Comparison of ENCODE assay signal across 23 mouse cellular contexts in genomic region chr9:65831164-65831563, GRCm38 (mm10). TPM values are rescaled to one million over a fixed set of nuclear protein-coding genes. Genes with fewer than 3 reads are reported as not detected.
A peak's percentile ranks its signal among the peaks of the same experiment; 100 is the strongest.
DNase-seq lines count a peak whose midpoint lies in the region; ATAC-seq and TF ChIP-seq lines count a peak whose summit lies in the region.
"Had no signal": no experiment of that assay in that cellular context is flagged by ENCODE, and none has a peak within 500 bp of the region (broad histone marks: within the 10 kb centered on the region; RNA-seq: fewer than 3 reads in every experiment).

No protein-coding gene starts in this region.

- no peak for TF ChIP-seq EP300 in liver, postnatal 0 days (IDR thresholded peaks at IDR 0.05; ENCODE audit: low read depth)

- no peak overlapping the region for H3K4me2 ChIP-seq in forebrain, embryonic 12.5 days
- no peak overlapping the region for H3K4me2 ChIP-seq in forebrain, embryonic 15.5 days (replicated peaks)
- 0 out of 2 replicates have a peak overlapping the region, but pooled peaks have one; percentile 8 for H3K4me2 ChIP-seq in liver, postnatal 0 days (ENCODE audit: low read depth, low read length)
- no peak overlapping the region for H3K4me2 ChIP-seq in liver, embryonic 11.5 days
- no peak overlapping the region for H3K4me2 ChIP-seq in neural tube, embryonic 11.5 days (ENCODE audit: low read depth)
- no peak overlapping the region for H3K4me2 ChIP-seq in neural tube, embryonic 15.5 days
- H3K4me2 ChIP-seq: heart, embryonic 12.5 days; liver, embryonic 12.5 days; midbrain, embryonic 13.5 days had no signal

- H3K36me3 ChIP-seq in forebrain, embryonic 12.5 days (replicated peaks): no peaks in the 10 kb centered on the region
- no peaks in the 10 kb centered on the region for H3K36me3 ChIP-seq in forebrain, embryonic 15.5 days
- no peaks in the 10 kb centered on the region for H3K36me3 ChIP-seq in liver, postnatal 0 days (replicated peaks; ENCODE audit: insufficient read depth, low read length)
- H3K36me3 ChIP-seq in liver, embryonic 11.5 days (ENCODE audit: control insufficient read depth, insufficient read depth, low read length): no peaks in the 10 kb centered on the region
- no peaks in the 10 kb centered on the region for H3K36me3 ChIP-seq in neural tube, embryonic 11.5 days (ENCODE audit: control insufficient read depth, insufficient read depth, low read length)
- H3K36me3 ChIP-seq in neural tube, embryonic 15.5 days: no peaks in the 10 kb centered on the region
- H3K36me3 ChIP-seq: midbrain, embryonic 13.5 days had no signal

- intact Hi-C loops in left cerebral cortex, postnatal 25 days (cut with DNase I): no loop called here

- DNase-seq in liver, postnatal 0 days: no peak
- no peak for DNase-seq in liver, embryonic 11.5 days (ENCODE audit: low spot score)
- no peak for DNase-seq in neural tube, embryonic 11.5 days (ENCODE audit: low spot score)
- DNase-seq in left cerebral cortex, postnatal 25 days (ENCODE audit: low spot score in 2 of 2): no peak
- DNase-seq: adrenal gland, adult 8-10 months; B cell, adult 2 months; cerebellum, adult 8-10 months; gastrocnemius, adult 2 months; kidney, adult 18-20 months; kidney, postnatal 10 days; right cerebral cortex, postnatal 14 days; thymus, adult 2 months had no signal

- no peak overlapping the region for H3K4me3 ChIP-seq in forebrain, embryonic 12.5 days (replicated peaks)
- no peak overlapping the region for H3K4me3 ChIP-seq in forebrain, embryonic 15.5 days
- H3K4me3 ChIP-seq in liver, postnatal 0 days (ENCODE audit: low read depth, low read length): no peak overlapping the region
- H3K4me3 ChIP-seq in liver, embryonic 11.5 days (ENCODE audit: low read depth, low read length): no peak overlapping the region
- H3K4me3 ChIP-seq in neural tube, embryonic 11.5 days (ENCODE audit: low read depth, low read length): no peak overlapping the region
- no peak overlapping the region for H3K4me3 ChIP-seq in neural tube, embryonic 15.5 days (replicated peaks)
- H3K4me3 ChIP-seq: embryonic facial prominence, embryonic 10.5 days; gastrocnemius, adult 2 months; heart, embryonic 12.5 days; layer of hippocampus, adult 2 months; limb, embryonic 10.5 days; liver, embryonic 12.5 days; midbrain, embryonic 13.5 days; myocyte had no signal

- no peak for TF ChIP-seq CTCF in liver, postnatal 0 days (IDR thresholded peaks at IDR 0.05; ENCODE audit: low read depth)

- no peak overlapping the region for H3K9ac ChIP-seq in forebrain, embryonic 12.5 days
- no peak overlapping the region for H3K9ac ChIP-seq in forebrain, embryonic 15.5 days (replicated peaks)
- H3K9ac ChIP-seq in liver, postnatal 0 days (replicated peaks): no peak overlapping the region
- no peak overlapping the region for H3K9ac ChIP-seq in liver, embryonic 11.5 days (ENCODE audit: low read depth, low read length)
- H3K9ac ChIP-seq in neural tube, embryonic 11.5 days (ENCODE audit: low read length): no peak overlapping the region
- H3K9ac ChIP-seq in neural tube, embryonic 15.5 days (replicated peaks): no peak overlapping the region
- H3K9ac ChIP-seq: heart, embryonic 12.5 days; liver, embryonic 12.5 days had no signal

- H3K27ac ChIP-seq in forebrain, embryonic 12.5 days: peak overlapping the region; percentile 83
- H3K27ac ChIP-seq in forebrain, embryonic 15.5 days (replicated peaks): no peak overlapping the region
- peak overlapping the region; percentile 61; the same call in 1 of the 2 replicates for H3K27ac ChIP-seq in liver, postnatal 0 days (ENCODE audit: low read depth)
- H3K27ac ChIP-seq in liver, embryonic 11.5 days (ENCODE audit: low read depth, low read length): no peak overlapping the region
- 0 out of 2 replicates have a peak overlapping the region, but pooled peaks have one; percentile 36 for H3K27ac ChIP-seq in neural tube, embryonic 11.5 days (ENCODE audit: low read depth, low read length)
- H3K27ac ChIP-seq in neural tube, embryonic 15.5 days (replicated peaks): no peak overlapping the region
- H3K27ac ChIP-seq: embryonic facial prominence, embryonic 10.5 days; gastrocnemius, adult 2 months; limb, embryonic 10.5 days; liver, embryonic 12.5 days; midbrain, embryonic 13.5 days had no signal

- no peaks in the 10 kb centered on the region for H3K9me3 ChIP-seq in forebrain, embryonic 12.5 days
- H3K9me3 ChIP-seq in forebrain, embryonic 15.5 days: no peaks in the 10 kb centered on the region
- H3K9me3 ChIP-seq in liver, postnatal 0 days (ENCODE audit: low read length): no peaks in the 10 kb centered on the region
- H3K9me3 ChIP-seq in liver, embryonic 11.5 days (ENCODE audit: control insufficient read depth, low read length): no peaks in the 10 kb centered on the region
- H3K9me3 ChIP-seq in neural tube, embryonic 11.5 days (ENCODE audit: control insufficient read depth, low read length): no peaks in the 10 kb centered on the region
- no peaks in the 10 kb centered on the region for H3K9me3 ChIP-seq in neural tube, embryonic 15.5 days (replicated peaks)
- H3K9me3 ChIP-seq: embryonic facial prominence, embryonic 10.5 days; heart, embryonic 12.5 days; limb, embryonic 10.5 days; liver, embryonic 12.5 days; midbrain, embryonic 13.5 days had no signal

- H3K4me1 ChIP-seq in forebrain, embryonic 12.5 days: peaks cover 57% of the 10 kb centered on the region
- peaks cover 42% of the 10 kb centered on the region for H3K4me1 ChIP-seq in forebrain, embryonic 15.5 days
- peaks cover 22% of the 10 kb centered on the region for H3K4me1 ChIP-seq in liver, postnatal 0 days (ENCODE audit: insufficient read depth)
- H3K4me1 ChIP-seq in liver, embryonic 11.5 days (replicated peaks; ENCODE audit: control insufficient read depth, insufficient read depth, low read length): peaks cover 19% of the 10 kb centered on the region
- H3K4me1 ChIP-seq in neural tube, embryonic 11.5 days (ENCODE audit: control insufficient read depth, insufficient read depth, low read length): peaks cover 11% of the 10 kb centered on the region
- peaks cover 17% of the 10 kb centered on the region for H3K4me1 ChIP-seq in neural tube, embryonic 15.5 days

- 31% methylated on average over 4 of the region's 4 CpGs for WGBS in forebrain, embryonic 12.5 days
- WGBS in forebrain, embryonic 15.5 days: 23% methylated on average over 4 of the region's 4 CpGs
- WGBS in liver, postnatal 0 days (ENCODE audit: insufficient replicate concordance): 27% methylated on average over 4 of the region's 4 CpGs
- 55% methylated on average over 4 of the region's 4 CpGs for WGBS in liver, embryonic 11.5 days
- WGBS in neural tube, embryonic 11.5 days: 54% methylated on average over 4 of the region's 4 CpGs
- WGBS in neural tube, embryonic 15.5 days: 44% methylated on average over 4 of the region's 4 CpGs

- no peak for ATAC-seq in forebrain, embryonic 12.5 days (ENCODE audit: low FRiP score)
- ATAC-seq in forebrain, embryonic 15.5 days (replicated peaks): no peak
- no peak for ATAC-seq in liver, postnatal 0 days
- ATAC-seq in liver, embryonic 11.5 days (replicated peaks; ENCODE audit: low FRiP score): no peak
- ATAC-seq in neural tube, embryonic 11.5 days (ENCODE audit: insufficient read depth, low FRiP score, low TSS enrichment): no peak
- no peak for ATAC-seq in neural tube, embryonic 15.5 days (ENCODE audit: low FRiP score)
- ATAC-seq: liver, embryonic 12.5 days; midbrain, embryonic 13.5 days; Patski had no signal

- no peaks in the 10 kb centered on the region for H3K27me3 ChIP-seq in forebrain, embryonic 12.5 days
- no peaks in the 10 kb centered on the region for H3K27me3 ChIP-seq in forebrain, embryonic 15.5 days
- no peaks in the 10 kb centered on the region for H3K27me3 ChIP-seq in liver, postnatal 0 days (ENCODE audit: insufficient read depth, low read length)
- no peaks in the 10 kb centered on the region for H3K27me3 ChIP-seq in liver, embryonic 11.5 days (replicated peaks; ENCODE audit: control insufficient read depth, insufficient read depth, low read length)
- no peaks in the 10 kb centered on the region for H3K27me3 ChIP-seq in neural tube, embryonic 11.5 days (ENCODE audit: control insufficient read depth, insufficient read depth, low read length)
- H3K27me3 ChIP-seq in neural tube, embryonic 15.5 days (replicated peaks): no peaks in the 10 kb centered on the region
- H3K27me3 ChIP-seq: heart, embryonic 12.5 days; liver, embryonic 12.5 days; Patski had no signal

RNA-seq across cellular contexts. Expression of gene Zfp609, which starts 3.8 kb away (rescaled TPM):
- polyA plus RNA-seq in forebrain, embryonic 12.5 days (2016; fragmentation: Nextera tagmentation; extraction: Ambion mirVana): 11.1 and 13.1 TPM in 2 replicates
- 8.9 and 10.1 TPM in 2 replicates for polyA plus RNA-seq in forebrain, embryonic 15.5 days (2015; fragmentation: Nextera tagmentation; extraction: Ambion mirVana)
- polyA plus RNA-seq in liver, postnatal 0 days (2015; fragmentation: Nextera tagmentation; extraction: Ambion mirVana): 2.0 and 2.8 TPM in 2 replicates
- 5.5 and 5.8 TPM in 2 replicates for polyA plus RNA-seq in liver, embryonic 11.5 days (2014; fragmentation: Nextera tagmentation; extraction: Ambion mirVana)
- polyA plus RNA-seq in neural tube, embryonic 11.5 days (2014; fragmentation: Nextera tagmentation; extraction: Ambion mirVana): 9.1 and 9.2 TPM in 2 replicates
- polyA plus RNA-seq in neural tube, embryonic 15.5 days (2015; fragmentation: Nextera tagmentation; extraction: Ambion mirVana): 6.8 and 7.1 TPM in 2 replicates
- 10 to 100 TPM; 42.3 to 48.5 TPM for total RNA-seq in left cerebral cortex, postnatal 25 days (2021)

RNA-seq across cellular contexts. Expression of gene Pclaf, which starts 58.9 kb away (rescaled TPM):
- 224 and 226 TPM in 2 replicates for polyA plus RNA-seq in forebrain, embryonic 12.5 days (2016; fragmentation: Nextera tagmentation; extraction: Ambion mirVana)
- polyA plus RNA-seq in forebrain, embryonic 15.5 days (2015; fragmentation: Nextera tagmentation; extraction: Ambion mirVana): 81.0 and 86.0 TPM in 2 replicates
- polyA plus RNA-seq in liver, postnatal 0 days (2015; fragmentation: Nextera tagmentation; extraction: Ambion mirVana): 55.8 and 61.7 TPM in 2 replicates
- 181 and 192 TPM in 2 replicates for polyA plus RNA-seq in liver, embryonic 11.5 days (2014; fragmentation: Nextera tagmentation; extraction: Ambion mirVana)
- polyA plus RNA-seq in neural tube, embryonic 11.5 days (2014; fragmentation: Nextera tagmentation; extraction: Ambion mirVana): 203 and 215 TPM in 2 replicates
- 21.2 and 64.0 TPM in 2 replicates for polyA plus RNA-seq in neural tube, embryonic 15.5 days (2015; fragmentation: Nextera tagmentation; extraction: Ambion mirVana)
- under 1 TPM; 0.53 to 0.55 TPM for total RNA-seq in left cerebral cortex, postnatal 25 days (2021)
- total RNA-seq: gastrocnemius, adult 2 months had no signal

Comparison
In these comparisons a context has a peak if more than half of its experiments do, and no peak if none do; other contexts are left out.
1. H3K27ac ChIP-seq: peak in forebrain, embryonic 12.5 days (single experiment), liver, postnatal 0 days (single experiment) and neural tube, embryonic 11.5 days (single experiment); none in forebrain, embryonic 15.5 days (single experiment), liver, embryonic 11.5 days (single experiment) and neural tube, embryonic 15.5 days (single experiment).